Mouse (Mus musculus) liver, postnatal 0 days (tissue): ENCODE data around the gene Pprc1. TPM values are rescaled to one million over a fixed set of nuclear protein-coding genes. Genes with fewer than 3 reads are reported as not detected.

Source experiments
- ATAC-seq: fragments of 200-750 bp; cut with Nextera tagmentation; 2 replicates; pipeline ENCODE4 v1.8.0; 2017; ENCODE audit warnings: mild to moderate bottlenecking, moderate library complexity
- DNase-seq: peaks from one replicate; pipeline ENCODE4 v3.0.0-alpha.2; 2016
- H3K27ac ChIP-seq: fragments of 300-500 bp; sonication (generic); 2 replicates; pipeline ENCODE4 v1.5.1; 2014; ENCODE audit warnings: antibody characterized with exemption, moderate library complexity, mild to moderate bottlenecking, low read depth
- H3K27me3 ChIP-seq: fragments of 300-500 bp; sonication (generic); 2 replicates; pipeline ENCODE4 v1.6.1; 2014; ENCODE audit warnings: low read length, control low read depth, mixed read lengths; ENCODE audit not compliant: insufficient read depth
- H3K36me3 ChIP-seq: fragments of 300-500 bp; sonication (generic); replicated peaks from 2 replicates; pipeline ENCODE4 v1.6.1; 2014; ENCODE audit warnings: mild to moderate bottlenecking, control low read depth, low read length, moderate library complexity, mixed read lengths; ENCODE audit not compliant: insufficient read depth
- H3K4me1 ChIP-seq: fragments of 300-500 bp; sonication (generic); 2 replicates; pipeline ENCODE4 v1.6.1; 2014; ENCODE audit warnings: antibody characterized with exemption, mild to moderate bottlenecking, control low read depth; ENCODE audit not compliant: insufficient read depth
- H3K4me2 ChIP-seq: fragments of 300-500 bp; sonication (generic); 2 replicates; pipeline ENCODE4 v1.6.1; 2014; ENCODE audit warnings: low read depth, mild to moderate bottlenecking, low read length, moderate library complexity, mixed read lengths
- H3K4me3 ChIP-seq: fragments of 300-500 bp; sonication (generic); 2 replicates; pipeline ENCODE4 v1.5.1; 2014; ENCODE audit warnings: low read depth, low read length
- H3K9ac ChIP-seq: fragments of 300-500 bp; sonication (generic); replicated peaks from 2 replicates; pipeline ENCODE4 v1.6.1; 2014; ENCODE audit warnings: mild to moderate bottlenecking, moderate library complexity
- H3K9me3 ChIP-seq: fragments of 300-500 bp; sonication (generic); 2 replicates; pipeline ENCODE4 v1.6.1; 2016; ENCODE audit warnings: mild to moderate bottlenecking, control low read depth, low read length, mixed read lengths
- CTCF ChIP-seq: sonication (generic); IDR thresholded peaks from 2 replicates; pipeline ENCODE4 v1.5.1; 2016; ENCODE audit warnings: antibody characterized with exemption, low read depth
- EP300 ChIP-seq: IDR thresholded peaks from 2 replicates; pipeline ENCODE4 v1.6.1; 2016; ENCODE audit warnings: antibody characterized with exemption, low read depth, mild to moderate bottlenecking
- WGBS: fragments of 180-500 bp; shearing (Covaris S2); extraction: QIAGEN DNeasy Blood & Tissue Kit; methylation state at CpG from one replicate; pipeline ENCODE4 v1.1.7; 2014; ENCODE audit not compliant: insufficient replicate concordance; 5-methylcytosine and 5-hydroxymethylcytosine counted together
- polyA plus RNA-seq: library from polyadenylated mRNA; unstranded; fragments of >200 nt; fragmentation: Nextera tagmentation; extraction: Ambion mirVana; gene quantifications from 2 replicates; pipeline ENCODE4 v1.2.1, GENCODE M21; 2015

Gene Pprc1
- polyA plus RNA-seq, 1 experiment from 2014 or later: 7.7 TPM

- ATAC-seq (peak; percentile 87), DNase-seq (no peak)
- no peaks in the 10 kb centered on the region for H3K36me3 ChIP-seq
- no peak overlapping the region for H3K4me3 ChIP-seq
- H3K4me2 ChIP-seq: no peak overlapping the region
- H3K27ac ChIP-seq: no peak overlapping the region
- WGBS: 66% methylated on average over 3 of the region's 3 CpGs
- H3K9me3 ChIP-seq: no peaks in the 10 kb centered on the region
- H3K9ac ChIP-seq: no peak overlapping the region
- TF ChIP-seq EP300: peak; percentile 80
- no peak for TF ChIP-seq CTCF
- H3K4me1 ChIP-seq: no peaks in the 10 kb centered on the region
- H3K27me3 ChIP-seq: no peaks in the 10 kb centered on the region
These were observed 74.8 kb downstream of the Pprc1 start for GRCm38 (mm10) chr19:46119458-46119857.

- no peak overlapping the region for H3K27ac ChIP-seq
- H3K27me3 ChIP-seq: no peaks in the 10 kb centered on the region
- no peak overlapping the region for H3K4me2 ChIP-seq
- 73% methylated on average over 6 of the region's 6 CpGs for WGBS
- DNase-seq (no peak), ATAC-seq (no peak)
- no peak overlapping the region for H3K9ac ChIP-seq
- H3K9me3 ChIP-seq: no peaks in the 10 kb centered on the region
- H3K36me3 ChIP-seq: no peaks in the 10 kb centered on the region
- H3K4me3 ChIP-seq: no peak overlapping the region
- no peak for TF ChIP-seq EP300
- TF ChIP-seq CTCF: no peak
- no peaks in the 10 kb centered on the region for H3K4me1 ChIP-seq
These were observed 76.2 kb downstream of the Pprc1 start for GRCm38 (mm10) chr19:46120872-46121271.

Other genes with a start within 250 kb of the Pprc1 start
- gene Kcnip2, start 228.8 kb upstream of the Pprc1 start, polyA plus RNA-seq: 0.59 and 0.71 TPM in 2 replicates
- gene Armh3, start 46.4 kb upstream of the Pprc1 start, polyA plus RNA-seq: 3.1 and 3.5 TPM in 2 replicates
- gene Hps6, start 41.4 kb upstream of the Pprc1 start, polyA plus RNA-seq: 2.0 and 2.2 TPM in 2 replicates
- 32.3 and 34.4 TPM in 2 replicates for gene Ldb1, start 328 bp downstream of the Pprc1 start, polyA plus RNA-seq
- 23.1 and 26.9 TPM in 2 replicates for gene Nolc1, start 31.0 kb downstream of the Pprc1 start, polyA plus RNA-seq
- 0.24 and 0.26 TPM in 2 replicates for gene Elovl3, start 87.0 kb downstream of the Pprc1 start, polyA plus RNA-seq
- gene Pitx3, start 103.4 kb downstream of the Pprc1 start, polyA plus RNA-seq: 0.19 TPM in 1 of 2 replicates, not detected in the other
- 9.8 and 12.0 TPM in 2 replicates for gene Gbf1, start 107.6 kb downstream of the Pprc1 start, polyA plus RNA-seq